8 mouse cellular contexts compared by ENCODE assay signal in genomic region chr2:154552424-154552907, GRCm38 (mm10). TPM values are rescaled to one million over a fixed set of nuclear protein-coding genes. Genes with fewer than 3 reads are reported as not detected.
A peak's percentile ranks its signal among the peaks of the same experiment; 100 is the strongest.
DNase-seq lines count a peak whose midpoint lies in the region; ATAC-seq and TF ChIP-seq lines count a peak whose summit lies in the region.

No protein-coding gene starts in this region.

- H3K4me2 ChIP-seq in embryonic facial prominence, embryonic 12.5 days (replicated peaks), result peak overlapping the region; percentile 32

- peak; percentile 86 for TF ChIP-seq CTCF in liver, adult 2 months (IDR thresholded peaks at IDR 0.05; ENCODE audit: low read depth, low read length)

- DNase-seq in left cerebral cortex, adult 18-20 months (ENCODE audit: low spot score in 2 of 2), result peak; percentile 64 to 68
- DNase-seq in left cerebral cortex, adult 11 months (ENCODE audit: low spot score), result no peak
- peak; percentile 71 to 75 for DNase-seq in heart, adult 18-20 months
- peak; percentile 45 for DNase-seq in kidney, adult 11 months
- DNase-seq in liver, adult 2 months (ENCODE audit: extremely low read depth, low read depth, low spot score), result peak; percentile 58
- peak; percentile 75 to 85 for DNase-seq in spleen, postnatal 4 days (ENCODE audit: low spot score in 2 of 2)

- 29% methylated on average over 27 of the region's 27 CpGs for WGBS in embryonic facial prominence, embryonic 12.5 days
- 17% methylated on average over 27 of the region's 27 CpGs for WGBS in liver, adult 2 months

- peaks cover 37% of the 10 kb centered on the region for H3K27me3 ChIP-seq in embryonic facial prominence, embryonic 12.5 days
- H3K27me3 ChIP-seq in liver, adult 2 months (ENCODE audit: control insufficient read depth, insufficient read depth, low read length), result peaks cover 9% of the 10 kb centered on the region

- H3K9me3 ChIP-seq in embryonic facial prominence, embryonic 12.5 days, result no peaks in the 10 kb centered on the region

- no peak overlapping the region for H3K27ac ChIP-seq in embryonic facial prominence, embryonic 12.5 days
- no peak overlapping the region for H3K27ac ChIP-seq in liver, adult 2 months (replicated peaks; ENCODE audit: insufficient read depth, low read depth, low read length)

- H3K4me3 ChIP-seq in embryonic facial prominence, embryonic 12.5 days, result 0 out of 2 replicates have a peak overlapping the region, but pooled peaks have one; percentile 2
- peak overlapping the region; percentile 37; the same call in 1 of the 2 replicates for H3K4me3 ChIP-seq in liver, adult 2 months (ENCODE audit: insufficient read depth, low read depth, low read length)

- H3K79me2 ChIP-seq in liver, adult 2 months (ENCODE audit: control insufficient read depth, insufficient read depth, low read length), result no peaks in the 10 kb centered on the region

- no peak; the same call in 1 of the 2 replicates for ATAC-seq in embryonic facial prominence, embryonic 12.5 days (ENCODE audit: insufficient number of reproducible peaks, insufficient read depth, low FRiP score, low TSS enrichment)
- peak; percentile 63; the same call in 1 of the 2 replicates for ATAC-seq in monocyte, adult 5-6 weeks (replicated peaks; ENCODE audit: insufficient number of reproducible peaks, low FRiP score, low TSS enrichment, poor library complexity, severe bottlenecking)

- H3K4me1 ChIP-seq in embryonic facial prominence, embryonic 12.5 days, result peaks cover 33% of the 10 kb centered on the region
- peaks cover 5% of the 10 kb centered on the region for H3K4me1 ChIP-seq in liver, adult 2 months (ENCODE audit: control insufficient read depth, insufficient read depth, low read length)

- 0 out of 2 replicates have a peak overlapping the region, but pooled peaks have one; percentile 8 for H3K9ac ChIP-seq in embryonic facial prominence, embryonic 12.5 days
- no peak overlapping the region for H3K9ac ChIP-seq in liver, adult 2 months (ENCODE audit: low read depth, low read length)

- no peaks in the 10 kb centered on the region for H3K36me3 ChIP-seq in embryonic facial prominence, embryonic 12.5 days
- H3K36me3 ChIP-seq in liver, adult 2 months (ENCODE audit: control insufficient read depth, insufficient read depth, low read length), result no peaks in the 10 kb centered on the region

- TF ChIP-seq POLR2A in liver, adult 2 months (IDR thresholded peaks at IDR 0.05; ENCODE audit: extremely low read depth, insufficient read depth, low read length), result no peak

RNA-seq across cellular contexts. Expression of gene Actl10, which starts 0.9 kb away (rescaled TPM):
- total RNA-seq in left cerebral cortex, adult 18-20 months (2021), result not detected
- 0.24 and 0.28 TPM in 2 replicates for polyA plus RNA-seq in embryonic facial prominence, embryonic 12.5 days (2016; fragmentation: Nextera tagmentation; extraction: Ambion mirVana)
- total RNA-seq in heart, adult 18-20 months (2021), result not detected
- total RNA-seq in liver, adult 2 months (2014; rRNA removed), result 0.09 and 0.13 TPM in 2 replicates
- polyA plus RNA-seq in liver, adult 2 months (2012; rRNA removed), result not detected in 2 replicates
- total RNA-seq in monocyte, adult 5-6 weeks (2017), result not detected in 3 replicates

RNA-seq across cellular contexts. Expression of gene 1700003F12Rik, which starts 5.6 kb away (rescaled TPM):
- total RNA-seq in left cerebral cortex, adult 18-20 months (2021), result under 1 TPM; 0.68 to 0.74 TPM
- polyA plus RNA-seq in embryonic facial prominence, embryonic 12.5 days (2016; fragmentation: Nextera tagmentation; extraction: Ambion mirVana), result 1.0 and 1.2 TPM in 2 replicates
- not detected for total RNA-seq in heart, adult 18-20 months (2021)
- not detected in 2 replicates for total RNA-seq in liver, adult 2 months (2014; rRNA removed)
- 0.54 TPM in 2 replicates for polyA plus RNA-seq in liver, adult 2 months (2012; rRNA removed)
- total RNA-seq in monocyte, adult 5-6 weeks (2017), result 0.78 TPM in 1 of 3 replicates, not detected in the others

RNA-seq across cellular contexts. Expression of gene Necab3, which starts 6.2 kb away (rescaled TPM):
- total RNA-seq in left cerebral cortex, adult 18-20 months (2021), result 10 to 100 TPM; 69.4 to 81.9 TPM
- 3.5 and 3.7 TPM in 2 replicates for polyA plus RNA-seq in embryonic facial prominence, embryonic 12.5 days (2016; fragmentation: Nextera tagmentation; extraction: Ambion mirVana)
- under 1 TPM in 1 of 2 experiments, not detected in 1; 0.27 TPM for total RNA-seq in heart, adult 18-20 months (2021)
- 0.09 and 0.13 TPM in 2 replicates for total RNA-seq in liver, adult 2 months (2014; rRNA removed)
- polyA plus RNA-seq in liver, adult 2 months (2012; rRNA removed), result 0.09 TPM in 1 of 2 replicates, not detected in the other
- 0.68 TPM in 1 of 3 replicates, not detected in the others for total RNA-seq in monocyte, adult 5-6 weeks (2017)

RNA-seq across cellular contexts. Expression of gene E2f1, which starts 17.2 kb away (rescaled TPM):
- 10 to 100 TPM; 10.2 to 10.5 TPM for total RNA-seq in left cerebral cortex, adult 18-20 months (2021)
- polyA plus RNA-seq in embryonic facial prominence, embryonic 12.5 days (2016; fragmentation: Nextera tagmentation; extraction: Ambion mirVana), result 25.9 and 26.3 TPM in 2 replicates
- total RNA-seq in heart, adult 18-20 months (2021), result under 1 TPM; 0.57 to 0.77 TPM
- total RNA-seq in liver, adult 2 months (2014; rRNA removed), result 1.1 and 2.3 TPM in 2 replicates
- polyA plus RNA-seq in liver, adult 2 months (2012; rRNA removed), result 2.4 and 3.8 TPM in 2 replicates
- 0.64 to 3.1 TPM (median 1.8 TPM) in 3 replicates for total RNA-seq in monocyte, adult 5-6 weeks (2017)

RNA-seq across cellular contexts. Expression of gene Pxmp4, which starts 51.0 kb away (rescaled TPM):
- total RNA-seq in left cerebral cortex, adult 18-20 months (2021), result 10 to 100 TPM in 1 of 2 experiments, 1 to 10 TPM in 1; 9.5 to 12.3 TPM
- 16.9 and 18.5 TPM in 2 replicates for polyA plus RNA-seq in embryonic facial prominence, embryonic 12.5 days (2016; fragmentation: Nextera tagmentation; extraction: Ambion mirVana)
- 10 to 100 TPM; 22.6 to 25.6 TPM for total RNA-seq in heart, adult 18-20 months (2021)
- 39.9 and 51.1 TPM in 2 replicates for total RNA-seq in liver, adult 2 months (2014; rRNA removed)
- polyA plus RNA-seq in liver, adult 2 months (2012; rRNA removed), result 127 and 134 TPM in 2 replicates
- 7.3 to 10.6 TPM (median 9.6 TPM) in 3 replicates for total RNA-seq in monocyte, adult 5-6 weeks (2017)

Comparison
In these comparisons a context has a peak if more than half of its experiments do, and no peak if none do; other contexts are left out.
1. RNA of gene Necab3, which starts 6.2 kb away (total RNA-seq): 69.4 to 81.9 TPM in left cerebral cortex, adult 18-20 months; 0.27 TPM in heart, adult 18-20 months, 0.09 to 0.13 TPM in liver, adult 2 months and 0.68 TPM in monocyte, adult 5-6 weeks; every median in the first group is over 10 times any median in the second.